32 mouse cellular contexts compared by ENCODE assay signal in genomic region chr2:119498859-119499258, GRCm38 (mm10). TPM values are rescaled to one million over a fixed set of nuclear protein-coding genes. Genes with fewer than 3 reads are reported as not detected.
"Had no signal": no experiment of that assay in that cellular context is flagged by ENCODE, and none has a peak within 500 bp of the region (broad histone marks: within the 10 kb centered on the region; RNA-seq: fewer than 3 reads in every experiment).

No protein-coding gene starts in this region.

- H3K27ac ChIP-seq: limb, embryonic 10.5 days; limb, embryonic 12.5 days; limb, embryonic 13.5 days; limb, embryonic 15.5 days; liver, embryonic 12.5 days; liver, embryonic 13.5 days; liver, embryonic 14.5 days; liver, embryonic 15.5 days; lung, embryonic 15.5 days; macrophage; midbrain, embryonic 10.5 days; midbrain, embryonic 12.5 days; midbrain, embryonic 13.5 days; midbrain, embryonic 15.5 days; neural tube, embryonic 12.5 days had no signal

- H3K27me3 ChIP-seq: limb, embryonic 12.5 days; limb, embryonic 13.5 days; limb, embryonic 15.5 days; liver, embryonic 12.5 days; liver, embryonic 13.5 days; liver, embryonic 15.5 days; lung, embryonic 15.5 days; midbrain, embryonic 12.5 days; midbrain, embryonic 13.5 days; midbrain, embryonic 15.5 days; neural tube, embryonic 12.5 days had no signal

- H3K4me1 ChIP-seq: limb, embryonic 10.5 days; limb, embryonic 12.5 days; limb, embryonic 13.5 days; limb, embryonic 15.5 days; liver, embryonic 12.5 days; liver, embryonic 13.5 days; liver, embryonic 15.5 days; lung, embryonic 15.5 days; midbrain, embryonic 10.5 days; midbrain, embryonic 12.5 days; midbrain, embryonic 13.5 days; midbrain, embryonic 15.5 days; neural tube, embryonic 12.5 days had no signal

- H3K4me2 ChIP-seq: limb, embryonic 12.5 days; limb, embryonic 13.5 days; limb, embryonic 15.5 days; liver, embryonic 11.5 days; liver, embryonic 12.5 days; liver, embryonic 13.5 days; liver, embryonic 15.5 days; lung, embryonic 14.5 days; lung, embryonic 15.5 days; midbrain, embryonic 11.5 days; midbrain, embryonic 12.5 days; midbrain, embryonic 13.5 days; midbrain, embryonic 15.5 days; neural tube, embryonic 12.5 days had no signal

- H3K36me3 ChIP-seq: limb, embryonic 10.5 days; limb, embryonic 12.5 days; limb, embryonic 13.5 days; limb, embryonic 15.5 days; liver, embryonic 12.5 days; liver, embryonic 13.5 days; liver, embryonic 15.5 days; lung, embryonic 15.5 days; midbrain, embryonic 10.5 days; midbrain, embryonic 12.5 days; midbrain, embryonic 13.5 days; midbrain, embryonic 15.5 days; neural tube, embryonic 12.5 days had no signal

- DNase-seq: left cerebral cortex, postnatal 4 days; liver; liver, embryonic 13.5 days; liver, postnatal 0 days; lung, adult 18-20 months; lung, adult 2 months; lung, embryonic 14.5 days; lung, postnatal 10 days; lung, postnatal 14 days; lung, postnatal 36 days; lung, postnatal 4 days; midbrain, embryonic 14.5 days had no signal

- H3K4me3 ChIP-seq: limb, embryonic 10.5 days; limb, embryonic 12.5 days; limb, embryonic 13.5 days; limb, embryonic 15.5 days; liver, embryonic 12.5 days; liver, embryonic 13.5 days; liver, embryonic 15.5 days; lung, embryonic 15.5 days; megakaryocyte, embryonic 14.5 days; midbrain, embryonic 10.5 days; midbrain, embryonic 12.5 days; midbrain, embryonic 13.5 days; midbrain, embryonic 15.5 days; myocyte; neural tube, embryonic 12.5 days had no signal

- H3K9ac ChIP-seq: limb, embryonic 12.5 days; limb, embryonic 13.5 days; limb, embryonic 15.5 days; liver, embryonic 12.5 days; liver, embryonic 13.5 days; liver, embryonic 14.5 days; liver, embryonic 15.5 days; liver, postnatal 0 days; lung, embryonic 14.5 days; lung, embryonic 15.5 days; midbrain, embryonic 12.5 days; midbrain, embryonic 13.5 days; midbrain, embryonic 15.5 days; neural tube, embryonic 12.5 days had no signal

- H3K9me3 ChIP-seq: limb, embryonic 10.5 days; limb, embryonic 12.5 days; limb, embryonic 13.5 days; limb, embryonic 15.5 days; liver, embryonic 12.5 days; liver, embryonic 13.5 days; liver, embryonic 15.5 days; lung, embryonic 15.5 days; megakaryocyte, embryonic 14.5 days; midbrain, embryonic 10.5 days; midbrain, embryonic 12.5 days; midbrain, embryonic 13.5 days; midbrain, embryonic 15.5 days; neural tube, embryonic 12.5 days had no signal

RNA-seq across cellular contexts. Expression of gene Exd1, which starts 48.6 kb away (rescaled TPM):
- total RNA-seq: megakaryocyte-erythroid progenitor cell, adult 5-6 weeks; monocyte, adult 5-6 weeks had no signal
